Mouse (Mus musculus): ENCODE measurements around the gene Higd1a. TPM values are rescaled to one million over a fixed set of nuclear protein-coding genes. Genes with fewer than 3 reads are reported as not detected.

The Higd1a gene
- 51.9 TPM for polyA plus RNA-seq (2015; fragmentation: Illumina TruSeq; extraction: RNeasy Lipid Tissue Mini Kit (QIAGEN cat#74804); ENCODE audit: insufficient read depth, low replicate concordance)

DNA sequence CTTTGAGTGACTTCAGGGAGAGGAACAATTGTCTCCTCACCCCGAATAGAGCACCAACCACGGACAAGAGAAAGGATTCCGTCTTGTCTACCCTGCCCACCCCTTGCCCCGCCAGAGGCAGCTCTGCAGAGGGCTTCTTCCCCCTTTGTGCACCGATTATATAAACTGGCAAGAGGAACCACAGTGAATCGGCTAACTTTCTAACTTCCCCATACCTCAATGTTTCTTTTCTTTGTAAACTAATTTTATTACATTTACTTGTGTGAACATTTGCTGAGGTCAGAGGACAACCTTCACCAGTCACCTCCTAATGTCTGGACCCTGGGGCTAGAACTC, at the start of gene Higd1a:
TSS of gene Higd1a (minus strand) at position 210 of the 336 bp plus-strand sequence.

DNA sequence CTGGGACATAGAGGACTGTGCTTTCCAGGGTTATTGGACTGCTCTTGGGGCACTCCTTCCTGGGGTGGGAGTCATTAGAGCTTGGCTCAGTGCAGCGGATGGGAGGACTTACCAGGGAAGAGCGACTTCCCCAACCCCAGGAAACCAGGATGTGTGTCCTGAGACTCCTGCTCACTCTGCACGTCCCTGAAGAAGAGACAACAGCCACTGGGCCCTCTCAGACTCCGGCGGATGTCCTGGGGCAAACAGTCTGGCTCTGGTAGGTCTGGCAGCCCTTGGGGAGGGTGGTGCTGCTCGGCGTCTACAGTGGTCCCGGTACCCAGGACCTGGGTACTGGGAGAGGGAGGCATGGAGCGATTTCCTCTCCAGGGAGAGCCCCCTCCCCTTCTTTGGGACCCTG, 40.1 kb upstream of the Higd1a start, which contains the start of gene Ackr2:
TSS of gene Ackr2 (plus strand) at position 111 of the 400 bp plus-strand sequence.

DNA sequence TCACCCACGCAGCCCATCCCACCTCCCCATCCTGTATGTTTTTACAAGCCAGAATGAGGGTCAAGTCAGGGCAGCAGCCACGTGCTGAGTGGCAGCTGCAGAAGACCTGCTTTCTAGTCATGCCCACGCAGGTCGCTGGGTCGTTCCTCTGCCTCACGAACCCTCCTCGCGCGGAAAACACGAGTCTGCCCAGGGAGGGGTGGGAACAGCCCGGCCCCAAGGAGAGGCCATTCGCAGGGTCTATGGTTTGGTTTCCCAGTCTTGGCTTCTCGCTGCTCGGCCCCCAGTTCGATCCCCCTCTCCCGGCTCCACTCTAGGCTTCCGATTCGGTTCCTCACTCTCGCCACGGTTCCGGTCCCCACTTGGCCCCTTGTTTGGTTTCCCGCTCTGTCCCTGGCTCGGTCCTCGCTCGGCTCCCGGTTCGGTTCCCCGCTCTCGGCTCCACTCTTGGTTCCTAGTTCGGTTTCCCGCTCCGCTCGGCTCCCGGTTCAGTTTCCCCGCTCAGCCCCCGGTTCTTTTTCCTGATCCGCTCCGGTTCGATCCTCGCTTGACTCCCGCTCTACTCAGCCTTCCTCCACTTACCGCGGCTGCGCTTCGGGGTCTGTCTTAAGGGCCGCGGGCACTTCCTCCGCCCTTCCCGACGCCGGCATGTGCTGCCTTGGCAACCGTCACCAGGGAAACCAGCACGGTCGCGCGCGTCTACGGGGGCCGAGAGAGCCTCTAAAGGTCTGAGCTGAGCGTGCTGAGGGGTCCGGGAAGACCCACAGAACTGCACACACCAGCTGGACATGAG, 19.1 kb downstream of the Higd1a start, which contains the start of gene Ccdc13:
TSS of gene Ccdc13 (minus strand) at position 633 of the 793 bp plus-strand sequence.

Other genes starting within 250 kb of the Higd1a start
- not detected for gene Lyzl4, start 216.3 kb downstream of the Higd1a start, polyA plus RNA-seq (2015; fragmentation: Illumina TruSeq; extraction: RNeasy Lipid Tissue Mini Kit (QIAGEN cat#74804); ENCODE audit: insufficient read depth, low replicate concordance)
- 10.0 TPM for gene Vipr1, start 215.6 kb downstream of the Higd1a start, polyA plus RNA-seq (2015; fragmentation: Illumina TruSeq; extraction: RNeasy Lipid Tissue Mini Kit (QIAGEN cat#74804); ENCODE audit: insufficient read depth, low replicate concordance)
- gene Sec22c, start 152.9 kb downstream of the Higd1a start, polyA plus RNA-seq (2015; fragmentation: Illumina TruSeq; extraction: RNeasy Lipid Tissue Mini Kit (QIAGEN cat#74804); ENCODE audit: insufficient read depth, low replicate concordance) = 7.6 TPM
- 26.5 TPM for gene Ss18l2, start 148.0 kb downstream of the Higd1a start, polyA plus RNA-seq (2015; fragmentation: Illumina TruSeq; extraction: RNeasy Lipid Tissue Mini Kit (QIAGEN cat#74804); ENCODE audit: insufficient read depth, low replicate concordance)
- 206 TPM for gene Nktr, start 139.2 kb downstream of the Higd1a start, polyA plus RNA-seq (2015; fragmentation: Illumina TruSeq; extraction: RNeasy Lipid Tissue Mini Kit (QIAGEN cat#74804); ENCODE audit: insufficient read depth, low replicate concordance)
- gene Zfp651, start 99.0 kb downstream of the Higd1a start, polyA plus RNA-seq (2015; fragmentation: Illumina TruSeq; extraction: RNeasy Lipid Tissue Mini Kit (QIAGEN cat#74804); ENCODE audit: insufficient read depth, low replicate concordance) = 0.81 TPM
- not detected for gene Klhl40, start 80.8 kb downstream of the Higd1a start, polyA plus RNA-seq (2015; fragmentation: Illumina TruSeq; extraction: RNeasy Lipid Tissue Mini Kit (QIAGEN cat#74804); ENCODE audit: insufficient read depth, low replicate concordance)
- gene Hhatl, start 65.9 kb downstream of the Higd1a start, polyA plus RNA-seq (2015; fragmentation: Illumina TruSeq; extraction: RNeasy Lipid Tissue Mini Kit (QIAGEN cat#74804); ENCODE audit: insufficient read depth, low replicate concordance) = not detected
- gene Ccdc13, start 18.9 kb downstream of the Higd1a start, polyA plus RNA-seq (2015; fragmentation: Illumina TruSeq; extraction: RNeasy Lipid Tissue Mini Kit (QIAGEN cat#74804); ENCODE audit: insufficient read depth, low replicate concordance) = not detected
- gene Ackr2, start 40.0 kb upstream of the Higd1a start, polyA plus RNA-seq (2015; fragmentation: Illumina TruSeq; extraction: RNeasy Lipid Tissue Mini Kit (QIAGEN cat#74804); ENCODE audit: insufficient read depth, low replicate concordance) = 22.0 TPM
- not detected for gene Cyp8b1, start 57.9 kb upstream of the Higd1a start, polyA plus RNA-seq (2015; fragmentation: Illumina TruSeq; extraction: RNeasy Lipid Tissue Mini Kit (QIAGEN cat#74804); ENCODE audit: insufficient read depth, low replicate concordance)
- 0.22 TPM for gene Fam198a, start 92.6 kb upstream of the Higd1a start, polyA plus RNA-seq (2015; fragmentation: Illumina TruSeq; extraction: RNeasy Lipid Tissue Mini Kit (QIAGEN cat#74804); ENCODE audit: insufficient read depth, low replicate concordance)
- 0.32 TPM for gene Pomgnt2, start 138.7 kb upstream of the Higd1a start, polyA plus RNA-seq (2015; fragmentation: Illumina TruSeq; extraction: RNeasy Lipid Tissue Mini Kit (QIAGEN cat#74804); ENCODE audit: insufficient read depth, low replicate concordance)